Mouse (Mus musculus) cerebellum, adult 2 months (tissue): ENCODE measurements at regions not wholly inside any gene's neighbourhood (a gene's known extent, or its start where the extent isn't known, plus 50 kb on each side); places are given as distances from the start of the nearest gene placed in this dataset.

Experiments
- CTCF ChIP-seq: fragments of 200-500 bp; IDR thresholded peaks from 2 replicates; pipeline ENCODE4 v1.5.1; 2011; ENCODE audit warnings: low read depth, mild to moderate bottlenecking, control low read depth, low read length, moderate library complexity, borderline replicate concordance; ENCODE audit not compliant: insufficient read depth
- POLR2A ChIP-seq: fragments of 200-500 bp; IDR thresholded peaks from 2 replicates; pipeline ENCODE4 v1.6.1; 2011; ENCODE audit warnings: low read length, control low read depth, borderline replicate concordance; ENCODE audit not compliant: insufficient read depth

- TF ChIP-seq CTCF (no peak), POLR2A (no peak)
These were observed 1285.6 kb downstream of the Pla2g4a start for GRCm38 (mm10) chr1:148675516-148675915.
